Mouse (Mus musculus): ENCODE data around the gene Eral1.

- TF ChIP-seq MAX (IDR thresholded peaks at IDR 0.05; ENCODE audit: low read depth): no peak
- no peak for TF ChIP-seq POLR2A (IDR thresholded peaks at IDR 0.05; ENCODE audit: insufficient read length, low read depth)
- TF ChIP-seq E2F4 (IDR thresholded peaks at IDR 0.05; ENCODE audit: insufficient read depth): no peak
- no peak for TF ChIP-seq MYOG (IDR thresholded peaks at IDR 0.05; ENCODE audit: control insufficient read depth in 1 of 3, insufficient read depth in 1 of 3, insufficient read length in 2 of 3, low read depth in 2 of 3)
- peak; percentile 35 for TF ChIP-seq POLR2AphosphoS2 (IDR thresholded peaks at IDR 0.05; ENCODE audit: insufficient read length, low read depth)
- no peak for TF ChIP-seq REST (IDR thresholded peaks at IDR 0.05; ENCODE audit: insufficient read depth, insufficient read length)
- no peak for TF ChIP-seq TCF12 (IDR thresholded peaks at IDR 0.05; ENCODE audit: insufficient read depth, poor library complexity, severe bottlenecking)
- no peak for TF ChIP-seq SRF (IDR thresholded peaks at IDR 0.05; ENCODE audit: control insufficient read depth, insufficient read length, low read depth)
- no peak for TF ChIP-seq USF1 (IDR thresholded peaks at IDR 0.05; ENCODE audit: low read depth)
- TF ChIP-seq MYOD1 (IDR thresholded peaks at IDR 0.05; ENCODE audit: control insufficient read depth in 1 of 3, insufficient read length in 2 of 3, low read depth in 2 of 3): no peak
- TF ChIP-seq CEBPB (IDR thresholded peaks at IDR 0.05; ENCODE audit: insufficient read depth, poor library complexity, severe bottlenecking): no peak
- no peak for TF ChIP-seq TCF3 (IDR thresholded peaks at IDR 0.05; ENCODE audit: insufficient read length, low read depth)
Measured at GRCm38 (mm10) chr11:78030600-78030999, 49.6 kb downstream of the Eral1 start.
